9 mouse cellular contexts compared by ENCODE assay signal in genomic region chr17:35424624-35425416, GRCm38 (mm10). TPM values are rescaled to one million over a fixed set of nuclear protein-coding genes. Genes with fewer than 3 reads are reported as not detected.
DNase-seq lines count a peak whose midpoint lies in the region; ATAC-seq lines count a peak whose summit lies in the region.
"Not testable (repeated sequence)": the region's sequence is repeated elsewhere in the genome, so short reads cannot be mapped to it uniquely, and the experiment has no call there.
"Had no signal": no experiment of that assay in that cellular context is flagged by ENCODE, and none has a peak within 500 bp of the region (broad histone marks: within the 10 kb centered on the region; RNA-seq: fewer than 3 reads in every experiment).

Gene H2-Q6 (plus strand): TSS chr17:35424850.

- H3K4me1 ChIP-seq in hindbrain, embryonic 16.5 days (ENCODE audit: control insufficient read depth, insufficient read depth, low read depth, low read length) = not testable (repeated sequence)

- peak within 1 kb of the TSS; percentile 68 for H3K4me2 ChIP-seq in hindbrain, embryonic 16.5 days (ENCODE audit: low read length)

- peak within 1 kb of the TSS; percentile 50; the same call in 1 of the 2 replicates for H3K9ac ChIP-seq in hindbrain, embryonic 16.5 days (ENCODE audit: low read depth, low read length)

- peak within 1 kb of the TSS; percentile 41 for H3K4me3 ChIP-seq in hindbrain, embryonic 16.5 days (ENCODE audit: low read length)

- H3K27me3 ChIP-seq in hindbrain, embryonic 16.5 days (replicated peaks; ENCODE audit: control insufficient read depth, insufficient read depth, low read length) = not testable (repeated sequence)

- DNase-seq in MEL-GATA-1-ER (ENCODE audit: extremely low read depth, low read depth) = peak; percentile 71
- peak; percentile 79 for DNase-seq in embryo, embryonic 10 days (ENCODE audit: low spot score)
- DNase-seq in left cerebral cortex, adult 11 months (ENCODE audit: low spot score) = peak; percentile 16
- peak; percentile 79 for DNase-seq in lung, postnatal 25 days (ENCODE audit: low spot score)
- DNase-seq in thymus, postnatal 0 days (ENCODE audit: low spot score) = not testable (repeated sequence)

- not testable (repeated sequence) for H3K27ac ChIP-seq in hindbrain, embryonic 16.5 days (ENCODE audit: low read depth, low read length)

- not testable (repeated sequence) for H3K36me3 ChIP-seq in hindbrain, embryonic 16.5 days (ENCODE audit: control insufficient read depth, insufficient read depth, low read length)

- peak; percentile 97 for ATAC-seq in granulocyte monocyte progenitor cell, adult 5-6 weeks (replicated peaks; ENCODE audit: poor library complexity, severe bottlenecking)
- ATAC-seq in hindbrain, embryonic 16.5 days = peak; percentile 81
- peak; percentile 96 for ATAC-seq in neutrophil, adult 5-6 weeks (ENCODE audit: extremely low read depth, insufficient number of reproducible peaks, low FRiP score, poor library complexity, severe bottlenecking)

- not testable (repeated sequence) for H3K9me3 ChIP-seq in hindbrain, embryonic 16.5 days (ENCODE audit: control insufficient read depth, low read length)

- WGBS in hindbrain, embryonic 16.5 days = 1% methylated on average over 51 of the region's 66 CpGs

RNA-seq across cellular contexts. Expression of gene H2-Q6, which starts in this region (rescaled TPM):
- 23.1 and 29.0 TPM in 2 replicates for total RNA-seq in granulocyte monocyte progenitor cell, adult 5-6 weeks (2014; fragmentation: Nextera tagmentation)
- total RNA-seq in granulocyte monocyte progenitor cell, adult 5-6 weeks (2017) = 30.8 and 35.5 TPM in 2 replicates
- 1.1 and 1.2 TPM in 2 replicates for polyA plus RNA-seq in hindbrain, embryonic 16.5 days (2015; fragmentation: Nextera tagmentation; extraction: Ambion mirVana)
- total RNA-seq in neutrophil, adult 5-6 weeks (2017) = 259 and 274 TPM in 2 replicates
- polyA plus RNA-seq in thymus, postnatal 0 days (2015; fragmentation: Nextera tagmentation; extraction: Ambion mirVana) = 22.7 and 22.9 TPM in 2 replicates
- total RNA-seq: gastrocnemius, postnatal 25 days had no signal

Comparison
In these comparisons a context has a peak if more than half of its experiments do, and no peak if none do; other contexts are left out.
1. RNA of gene H2-Q6 (polyA plus RNA-seq): 22.7 to 22.9 TPM in thymus, postnatal 0 days; 1.1 to 1.2 TPM in hindbrain, embryonic 16.5 days; every median in the first group is over 10 times any median in the second.
2. Peak in every context shown above with its lines, with median percentiles within 50 percentile points of each other: ATAC-seq.